Mouse (Mus musculus): ENCODE measurements around the gene Olfr1318. TPM values are rescaled to one million over a fixed set of nuclear protein-coding genes. Genes with fewer than 3 reads are reported as not detected.

The Olfr1318 gene
- polyA plus RNA-seq (2016; fragmentation: Nextera tagmentation; extraction: Ambion mirVana) = not detected in 2 replicates

DNA sequence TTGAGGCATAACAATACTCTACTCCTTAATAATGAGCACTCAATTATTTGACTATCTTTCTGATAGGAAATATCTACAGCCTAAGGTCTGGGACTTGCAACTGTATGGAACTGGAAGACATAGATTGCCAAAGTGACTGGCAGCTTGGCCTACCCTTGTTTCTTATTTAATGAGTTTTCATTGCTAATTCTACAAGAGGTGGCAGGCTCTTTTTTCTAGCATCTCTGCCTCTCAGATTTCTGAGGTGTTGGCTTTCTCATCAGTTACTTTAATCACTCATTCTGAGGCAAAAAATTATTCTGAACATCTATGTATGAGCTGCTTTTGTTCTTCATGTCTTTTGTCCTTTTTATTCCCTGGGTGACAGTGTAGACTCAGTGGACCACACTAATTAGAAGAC, at the start of gene Olfr1318:
Gene Olfr1318, plus strand, starts transcription at position 301 of the 400 bp plus-strand sequence.
- H3K9me3 ChIP-seq (replicated peaks) = no peaks in the 10 kb centered on the region
- no peak within 1 kb of the TSS for H3K9ac ChIP-seq
- no peaks in the 10 kb centered on the region for H3K27me3 ChIP-seq (replicated peaks)
- H3K4me2 ChIP-seq = no peak within 1 kb of the TSS
- ATAC-seq (ENCODE audit: insufficient number of reproducible peaks, low FRiP score) = no peak
- H3K4me3 ChIP-seq = no peak within 1 kb of the TSS
- no peaks in the 10 kb centered on the region for H3K4me1 ChIP-seq (replicated peaks)
- no peak within 1 kb of the TSS for H3K27ac ChIP-seq (ENCODE audit: poor library complexity, severe bottlenecking)
- H3K36me3 ChIP-seq = no peaks in the 10 kb centered on the region

DNA sequence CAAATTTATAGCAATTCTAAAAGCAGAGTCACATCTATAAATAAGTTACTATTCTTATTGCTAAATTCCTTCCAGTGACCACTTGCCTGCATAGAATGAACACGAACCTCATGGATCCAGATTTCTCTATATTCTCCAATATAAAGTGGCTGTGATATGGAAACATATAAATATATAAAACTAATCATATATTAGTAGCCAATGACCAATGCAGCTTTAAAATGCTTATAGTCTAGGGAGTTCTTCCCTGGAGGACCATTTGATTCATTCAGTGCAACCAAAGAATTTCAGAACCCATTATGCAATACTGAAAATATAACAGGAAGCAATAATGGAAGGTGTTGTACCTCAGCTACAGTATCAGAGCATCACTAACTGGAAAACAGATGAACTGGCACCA, 38.7 kb upstream of the Olfr1318 start, which contains the start of gene Olfr1315-ps1:
Gene Olfr1315-ps1, minus strand, starts transcription at position 101 of the 400 bp plus-strand sequence.
- Histone ChIP-seq H3K9ac (no peak within 1 kb of the TSS), H3K9me3 (replicated peaks) (no peaks in the 10 kb centered on the region), H3K4me3 (no peak within 1 kb of the TSS), H3K27me3 (replicated peaks) (no peaks in the 10 kb centered on the region), H3K27ac (ENCODE audit: poor library complexity, severe bottlenecking) (no peak within 1 kb of the TSS), H3K4me1 (replicated peaks) (no peaks in the 10 kb centered on the region), H3K4me2 (no peak within 1 kb of the TSS), H3K36me3 (no peaks in the 10 kb centered on the region)
- WGBS = 62% methylated on average over 1 of the region's 1 CpGs
- ATAC-seq (ENCODE audit: insufficient number of reproducible peaks, low FRiP score) = no peak

DNA sequence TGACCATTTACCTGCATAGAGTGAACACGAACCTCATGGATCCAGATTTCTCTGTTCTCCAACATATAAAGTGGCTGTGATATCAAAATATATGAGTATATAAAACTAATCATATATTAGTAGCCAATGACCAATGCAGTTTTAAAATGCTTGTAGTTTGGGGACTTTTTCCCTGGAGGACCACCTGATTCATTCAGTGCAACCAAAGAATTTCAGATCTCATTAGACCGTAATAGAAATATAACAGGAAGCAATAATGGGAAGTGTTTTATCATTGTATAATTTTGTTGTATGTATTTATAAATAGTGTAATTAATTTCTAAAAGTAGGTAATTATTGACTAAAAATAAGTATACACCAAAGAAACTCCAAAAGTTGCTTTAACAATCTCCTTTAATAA, 19.1 kb upstream of the Olfr1318 start, which contains the start of gene Olfr1316:
Gene Olfr1316, minus strand, starts transcription at position 101 of the 400 bp plus-strand sequence.
- no peak within 1 kb of the TSS for H3K4me2 ChIP-seq

DNA sequence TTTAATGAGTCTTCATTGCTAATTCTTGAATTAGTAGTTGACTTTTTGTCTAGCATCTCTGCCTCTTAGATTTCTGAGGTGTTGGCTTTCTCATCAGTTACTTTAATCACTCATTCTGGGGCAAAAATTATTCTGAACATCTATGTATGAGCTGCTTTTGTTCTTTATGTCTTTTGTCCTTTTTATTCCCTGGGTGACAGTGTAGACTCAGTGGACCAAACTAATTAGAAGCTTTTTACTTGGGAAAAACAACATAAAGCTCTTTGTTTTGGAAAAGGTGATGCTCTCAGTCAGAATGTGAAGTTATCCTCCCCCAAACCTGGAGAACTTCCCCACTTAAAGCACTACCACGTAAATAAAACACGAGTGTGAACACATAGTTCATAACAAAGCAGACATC, 14.0 kb upstream of the Olfr1318 start, which contains the start of gene Olfr1317:
Gene Olfr1317, plus strand, starts transcription at position 301 of the 400 bp plus-strand sequence.
- H3K4me3 ChIP-seq = no peak within 1 kb of the TSS
- H3K27me3 ChIP-seq (replicated peaks) = no peaks in the 10 kb centered on the region
- 66% methylated on average over 2 of the region's 2 CpGs for WGBS
- H3K9ac ChIP-seq = no peak within 1 kb of the TSS
- H3K27ac ChIP-seq (ENCODE audit: poor library complexity, severe bottlenecking) = no peak within 1 kb of the TSS
- no peaks in the 10 kb centered on the region for H3K4me1 ChIP-seq (replicated peaks)
- no peak for ATAC-seq (ENCODE audit: insufficient number of reproducible peaks, low FRiP score)
- H3K4me2 ChIP-seq = no peak within 1 kb of the TSS
- no peaks in the 10 kb centered on the region for H3K9me3 ChIP-seq (replicated peaks)
- no peaks in the 10 kb centered on the region for H3K36me3 ChIP-seq

More for the DNA sequence above, 19.1 kb upstream of the Olfr1318 start, which contains the start of gene Olfr1316:
- ATAC-seq (ENCODE audit: insufficient number of reproducible peaks, low FRiP score) = no peak
- no peak within 1 kb of the TSS for H3K9ac ChIP-seq
- WGBS = 78% methylated on average over 2 of the region's 2 CpGs
- no peak within 1 kb of the TSS for H3K27ac ChIP-seq (ENCODE audit: poor library complexity, severe bottlenecking)
- H3K4me1 ChIP-seq (replicated peaks) = no peaks in the 10 kb centered on the region
- H3K36me3 ChIP-seq = no peaks in the 10 kb centered on the region
- no peaks in the 10 kb centered on the region for H3K9me3 ChIP-seq (replicated peaks)
- no peaks in the 10 kb centered on the region for H3K27me3 ChIP-seq (replicated peaks)
- no peak within 1 kb of the TSS for H3K4me3 ChIP-seq

DNA sequence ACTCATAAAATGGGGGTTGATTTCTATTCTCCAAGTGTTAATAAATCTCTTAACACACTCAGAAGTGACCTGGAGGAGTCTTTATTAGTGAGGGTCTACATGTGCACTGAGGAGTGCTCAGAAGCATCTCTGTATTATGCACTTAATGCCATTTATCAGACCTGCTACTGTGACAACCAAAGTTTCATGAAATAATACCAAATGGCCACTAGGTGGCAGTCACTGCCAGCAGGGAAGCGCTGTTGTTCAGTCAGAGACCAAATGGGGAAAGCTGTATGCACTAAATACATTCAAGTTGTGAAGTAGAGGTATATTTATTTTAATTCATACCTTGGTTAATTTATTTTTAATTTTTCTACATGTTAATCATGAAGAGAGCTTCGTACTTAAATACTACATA, 42.9 kb downstream of the Olfr1318 start:
- no peak overlapping the region for H3K27ac ChIP-seq (ENCODE audit: poor library complexity, severe bottlenecking)
- no peaks in the 10 kb centered on the region for H3K27me3 ChIP-seq (replicated peaks)
- no peaks in the 10 kb centered on the region for H3K9me3 ChIP-seq (replicated peaks)
- H3K4me1 ChIP-seq (replicated peaks) = no peaks in the 10 kb centered on the region
- no peaks in the 10 kb centered on the region for H3K36me3 ChIP-seq
- H3K4me2 ChIP-seq = no peak overlapping the region
- H3K4me3 ChIP-seq = no peak overlapping the region
- no peak overlapping the region for H3K9ac ChIP-seq
- WGBS = 2% methylated on average over 2 of the region's 2 CpGs
- no peak for ATAC-seq (ENCODE audit: insufficient number of reproducible peaks, low FRiP score)

DNA sequence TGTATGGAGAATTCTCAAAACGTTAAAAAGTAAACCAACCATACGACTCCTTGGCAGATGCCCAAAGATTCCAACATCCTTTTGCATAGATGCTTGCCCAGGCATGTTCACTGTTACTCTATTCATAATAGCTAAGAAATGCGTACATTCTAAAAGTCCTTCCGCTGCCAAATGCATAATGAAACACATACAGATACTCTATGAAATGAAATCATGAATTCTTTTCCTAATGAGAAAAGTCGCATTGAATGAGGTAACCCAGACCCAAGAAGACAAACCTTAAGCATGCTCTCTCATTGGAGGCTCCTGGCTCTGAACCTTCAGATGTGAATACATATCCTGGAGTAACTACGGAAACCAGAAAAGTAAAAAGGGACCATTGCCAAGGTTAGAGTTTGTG, 49.1 kb downstream of the Olfr1318 start:
- ATAC-seq (ENCODE audit: insufficient number of reproducible peaks, low FRiP score) = no peak
- Histone ChIP-seq H3K9ac (no peak overlapping the region), H3K27ac (ENCODE audit: poor library complexity, severe bottlenecking) (no peak overlapping the region), H3K4me2 (no peak overlapping the region), H3K4me1 (replicated peaks) (no peaks in the 10 kb centered on the region), H3K27me3 (replicated peaks) (no peaks in the 10 kb centered on the region), H3K4me3 (no peak overlapping the region), H3K36me3 (no peaks in the 10 kb centered on the region), H3K9me3 (replicated peaks) (no peaks in the 10 kb centered on the region)
- WGBS = 67% methylated on average over 6 of the region's 6 CpGs

Other genes with a start within 250 kb of the Olfr1318 start
- not detected in 2 replicates for gene Olfr1306, start 237.9 kb upstream of the Olfr1318 start, polyA plus RNA-seq (2016; fragmentation: Nextera tagmentation; extraction: Ambion mirVana)
- gene Olfr1307, start 204.8 kb upstream of the Olfr1318 start, polyA plus RNA-seq (2016; fragmentation: Nextera tagmentation; extraction: Ambion mirVana) = 0.01 TPM in 1 of 2 replicates, not detected in the other
- not detected in 2 replicates for gene Olfr1308, start 189.3 kb upstream of the Olfr1318 start, polyA plus RNA-seq (2016; fragmentation: Nextera tagmentation; extraction: Ambion mirVana)
- gene Olfr1309, start 163.9 kb upstream of the Olfr1318 start, polyA plus RNA-seq (2016; fragmentation: Nextera tagmentation; extraction: Ambion mirVana) = not detected in 2 replicates
- not detected in 2 replicates for gene Olfr1310, start 141.5 kb upstream of the Olfr1318 start, polyA plus RNA-seq (2016; fragmentation: Nextera tagmentation; extraction: Ambion mirVana)
- not detected in 2 replicates for gene Olfr1311, start 129.8 kb upstream of the Olfr1318 start, polyA plus RNA-seq (2016; fragmentation: Nextera tagmentation; extraction: Ambion mirVana)
- gene Olfr1312, start 104.0 kb upstream of the Olfr1318 start, polyA plus RNA-seq (2016; fragmentation: Nextera tagmentation; extraction: Ambion mirVana) = not detected in 2 replicates
- not detected in 2 replicates for gene Olfr1313, start 76.4 kb upstream of the Olfr1318 start, polyA plus RNA-seq (2016; fragmentation: Nextera tagmentation; extraction: Ambion mirVana)
- gene Olfr1314, start 57.4 kb upstream of the Olfr1318 start, polyA plus RNA-seq (2016; fragmentation: Nextera tagmentation; extraction: Ambion mirVana) = not detected in 2 replicates
- gene Olfr1315-ps1, start 38.8 kb upstream of the Olfr1318 start, polyA plus RNA-seq (2016; fragmentation: Nextera tagmentation; extraction: Ambion mirVana) = not detected in 2 replicates
- gene Olfr1316, start 19.2 kb upstream of the Olfr1318 start, polyA plus RNA-seq (2016; fragmentation: Nextera tagmentation; extraction: Ambion mirVana) = not detected in 2 replicates
- not detected in 2 replicates for gene Olfr1317, start 13.9 kb upstream of the Olfr1318 start, polyA plus RNA-seq (2016; fragmentation: Nextera tagmentation; extraction: Ambion mirVana)
- 18.4 and 18.6 TPM in 2 replicates for gene Lpcat4, start 85.3 kb downstream of the Olfr1318 start, polyA plus RNA-seq (2016; fragmentation: Nextera tagmentation; extraction: Ambion mirVana)
- not detected in 2 replicates for gene Nutm1, start 105.1 kb downstream of the Olfr1318 start, polyA plus RNA-seq (2016; fragmentation: Nextera tagmentation; extraction: Ambion mirVana)
- gene Nop10, start 107.7 kb downstream of the Olfr1318 start, polyA plus RNA-seq (2016; fragmentation: Nextera tagmentation; extraction: Ambion mirVana) = 159 and 169 TPM in 2 replicates
- gene Slc12a6, start 111.6 kb downstream of the Olfr1318 start, polyA plus RNA-seq (2016; fragmentation: Nextera tagmentation; extraction: Ambion mirVana) = 15.1 and 17.7 TPM in 2 replicates
- gene Gm21985, start 112.1 kb downstream of the Olfr1318 start, polyA plus RNA-seq (2016; fragmentation: Nextera tagmentation; extraction: Ambion mirVana) = not detected in 2 replicates
- gene Emc4, start 213.8 kb downstream of the Olfr1318 start, polyA plus RNA-seq (2016; fragmentation: Nextera tagmentation; extraction: Ambion mirVana) = 86.2 and 91.4 TPM in 2 replicates
- gene Katnbl1, start 225.0 kb downstream of the Olfr1318 start, polyA plus RNA-seq (2016; fragmentation: Nextera tagmentation; extraction: Ambion mirVana) = 28.1 and 29.3 TPM in 2 replicates